Mouse (Mus musculus) cerebellum, postnatal 14 days (tissue): ENCODE data around the gene Ankrd13a.

Source experiments
- DNase-seq, 2 experiments: peaks; one replicate each; pipeline ENCODE4 v3.0.0; 2021; ENCODE audit warnings: mixed read lengths in 2 of 2

Gene Ankrd13a

DNA sequence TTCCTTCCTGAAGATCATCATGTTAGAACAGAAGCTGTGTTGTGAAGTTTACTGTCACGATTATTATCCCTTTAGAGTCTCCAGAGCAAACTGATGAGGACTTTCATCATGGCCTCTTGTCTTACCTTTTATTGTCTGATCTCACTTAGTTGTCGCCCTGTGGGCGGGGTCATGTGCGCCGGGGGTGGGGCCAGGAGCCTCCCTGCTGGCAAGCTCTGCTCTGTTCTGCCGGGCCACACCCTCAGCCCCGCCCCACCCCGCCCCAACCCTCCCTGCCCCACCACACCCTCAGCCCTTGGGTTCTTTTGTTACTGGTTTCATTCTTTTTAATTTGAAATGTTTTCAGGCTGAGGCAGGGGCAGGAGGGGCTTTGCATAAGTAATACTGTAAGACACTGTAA, 26.6 kb downstream of the Ankrd13a start:
- no peak for DNase-seq

DNA sequence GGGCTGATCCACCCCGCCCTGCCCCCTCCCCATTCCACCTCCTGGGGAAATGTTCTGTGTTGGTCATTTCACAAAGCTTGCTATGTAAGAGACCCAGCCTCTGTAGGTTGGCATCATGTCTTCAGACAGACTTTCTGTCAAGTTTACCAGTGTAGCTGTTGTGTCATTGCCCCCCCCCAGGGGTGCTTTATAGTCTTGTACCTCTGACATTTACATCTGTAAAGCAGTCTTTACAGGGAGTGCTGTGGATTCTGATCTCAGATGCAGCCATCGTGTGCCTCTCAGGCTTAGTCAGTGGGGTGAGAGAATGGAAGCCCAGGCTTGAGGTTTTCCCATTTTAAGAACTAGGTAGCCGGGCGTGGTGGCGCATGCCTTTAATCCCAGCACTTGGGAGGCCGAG, 27.4 kb downstream of the Ankrd13a start:
- DNase-seq = no peak

DNA sequence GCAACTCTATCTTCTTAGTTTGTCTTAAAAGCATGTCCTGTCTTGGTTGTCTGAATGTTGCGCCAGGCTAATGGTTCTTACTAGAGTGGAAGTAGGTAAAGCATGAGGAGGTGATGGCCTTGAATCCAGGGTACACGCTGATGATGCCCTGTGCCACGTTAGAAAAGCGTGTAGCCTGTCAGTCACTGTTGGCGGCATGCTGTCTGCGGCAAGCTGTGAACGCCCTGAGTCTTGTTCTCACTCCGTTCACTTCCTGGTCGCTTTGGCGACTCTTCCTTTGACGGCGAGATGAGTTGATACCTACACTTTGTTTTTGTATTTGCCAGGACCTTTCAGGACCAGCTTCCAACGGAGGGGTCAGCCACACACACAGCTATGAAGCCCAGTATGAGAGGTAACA, 28.8 kb downstream of the Ankrd13a start:
- no peak for DNase-seq

DNA sequence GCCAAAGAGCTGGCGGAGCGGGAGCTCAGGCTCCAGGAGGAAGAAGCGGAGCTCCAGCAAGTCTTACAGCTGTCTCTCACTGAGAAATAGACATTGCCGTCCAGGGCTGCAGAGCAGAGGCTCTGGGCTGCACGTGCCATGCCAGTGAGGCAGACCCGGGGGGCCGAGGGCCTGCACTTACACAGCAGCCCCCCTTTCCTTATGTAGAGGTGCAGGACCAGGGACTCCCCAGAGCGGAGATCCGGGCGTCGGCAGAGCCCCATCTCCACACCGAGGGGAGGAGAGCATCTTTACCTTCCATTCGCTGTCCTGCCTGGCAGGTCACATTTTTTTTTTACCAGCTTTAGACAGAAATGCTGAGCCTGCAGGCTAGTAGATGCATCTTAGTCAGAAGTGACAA, 29.9 kb downstream of the Ankrd13a start:
- DNase-seq = no peak

DNA sequence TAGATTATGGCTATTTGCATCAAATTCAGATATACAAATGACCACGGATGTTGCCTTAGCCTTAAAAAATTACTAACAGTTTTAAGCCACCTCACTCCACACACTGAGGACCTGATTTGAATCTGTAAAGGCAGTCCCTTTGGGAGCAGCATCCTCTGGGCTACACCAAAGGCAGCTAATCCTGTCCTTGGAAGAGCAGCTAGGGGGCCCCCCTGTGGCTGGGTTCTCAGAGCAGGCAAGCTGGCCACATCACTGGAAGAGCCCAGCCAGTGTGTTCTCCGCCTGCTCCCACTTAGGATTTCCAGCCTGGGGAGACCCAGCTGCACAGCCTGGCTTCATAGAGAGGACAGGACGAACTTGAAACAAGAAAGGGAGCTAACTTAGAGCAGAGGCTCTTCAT, 30.5 kb downstream of the Ankrd13a start:
- peak; percentile 64 to 69 for DNase-seq

DNA sequence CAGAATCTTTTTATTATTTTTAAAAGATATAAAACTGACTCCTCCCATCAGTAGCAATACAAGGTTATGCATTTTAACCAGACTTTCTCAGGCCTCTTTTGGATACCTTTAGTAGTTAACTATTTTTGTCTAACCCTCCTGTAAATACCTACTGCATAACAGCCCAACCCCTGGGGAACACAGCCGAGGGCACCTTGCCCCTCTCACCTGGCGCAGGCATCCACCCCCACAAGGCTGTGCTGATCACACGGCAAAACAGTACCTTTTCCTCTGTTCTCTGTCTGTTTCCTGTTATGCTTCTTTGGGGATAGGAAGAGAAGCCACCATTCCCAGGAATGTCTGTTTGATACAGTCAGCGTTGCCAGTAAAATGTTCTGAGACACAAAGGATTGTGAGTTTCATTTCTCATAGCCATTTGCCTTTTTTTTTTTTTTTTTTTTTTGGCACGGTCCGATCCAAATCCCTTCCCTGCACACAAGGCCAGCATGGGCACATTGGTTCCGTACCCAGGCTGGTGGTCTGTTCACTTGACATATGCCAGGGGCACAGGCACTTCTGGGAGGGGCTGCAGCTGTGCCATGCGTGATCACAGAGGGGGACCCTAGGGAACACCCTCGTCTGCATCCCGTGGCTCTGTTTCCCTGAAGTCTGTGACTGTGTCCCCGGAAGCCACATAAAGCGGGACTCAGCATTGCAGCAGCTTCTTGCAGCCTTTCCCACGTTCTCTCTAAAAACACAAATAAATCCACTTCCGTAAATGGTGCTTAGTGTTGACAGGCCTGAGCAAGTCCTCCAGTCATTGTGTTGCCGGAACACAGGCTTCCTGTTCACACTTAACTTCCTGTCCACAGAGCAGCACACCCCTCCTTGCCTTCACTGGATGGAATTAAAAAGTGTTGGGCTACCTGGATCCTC, 31.2 kb downstream of the Ankrd13a start:
- no peak for DNase-seq

DNA sequence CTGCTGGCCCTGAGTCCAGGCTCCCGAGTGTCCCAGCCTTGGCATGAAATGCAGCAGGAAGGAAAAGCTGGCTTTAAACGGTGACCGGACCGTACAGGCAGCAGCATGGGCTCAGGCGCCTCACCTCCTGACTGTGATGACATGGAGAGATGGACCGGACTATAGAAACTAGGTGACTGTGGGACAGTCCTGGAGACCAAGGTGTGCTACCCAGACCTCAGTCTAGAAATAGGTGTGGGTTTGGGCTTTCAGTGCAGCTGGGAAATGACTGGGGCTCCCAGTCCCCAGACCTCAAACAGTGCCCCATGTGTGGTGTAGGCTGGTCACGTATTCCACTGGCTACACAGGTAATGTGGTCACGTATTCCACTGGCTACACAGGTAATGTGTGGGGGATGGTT, 32.2 kb downstream of the Ankrd13a start:
- no peak for DNase-seq

DNA sequence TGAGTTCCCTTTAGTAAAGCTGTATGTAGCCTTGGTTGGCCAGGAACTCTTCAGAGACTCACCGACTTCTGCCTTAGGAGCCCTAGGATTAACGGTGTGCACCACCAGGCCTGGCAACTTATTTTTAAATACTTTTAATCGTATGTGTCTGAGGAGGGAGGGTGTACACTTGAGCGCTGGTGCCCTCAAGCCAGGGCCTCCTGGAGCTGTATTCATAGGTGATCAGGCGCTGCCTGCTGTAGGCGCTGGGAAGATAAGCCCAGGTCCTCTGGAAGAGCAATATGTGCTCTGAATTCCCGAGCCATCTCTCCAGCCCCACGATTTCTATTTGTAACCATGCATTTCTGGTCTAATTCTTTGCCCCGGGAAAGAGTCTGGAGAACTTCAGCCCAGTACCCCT, 32.6 kb downstream of the Ankrd13a start:
- no peak for DNase-seq

DNA sequence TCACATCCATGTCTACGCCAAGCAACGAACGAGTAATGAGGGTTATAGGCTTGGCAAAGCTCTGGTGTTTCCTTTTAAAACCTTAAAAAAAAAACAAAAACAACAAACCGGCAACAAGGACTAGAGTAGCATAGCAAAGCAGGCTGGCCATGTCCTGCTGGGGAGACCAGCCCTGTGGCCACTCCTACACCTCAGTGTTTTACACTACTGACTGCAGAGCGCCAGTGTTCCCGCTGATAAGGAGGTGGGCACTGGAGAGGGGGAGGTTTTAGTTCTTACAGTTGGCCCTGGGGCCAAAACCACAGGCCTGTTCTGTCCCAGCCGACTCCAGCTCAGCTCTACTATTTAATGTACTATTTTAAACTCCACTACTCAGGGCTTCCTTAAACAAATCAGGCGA, 33.0 kb downstream of the Ankrd13a start:
- DNase-seq = no peak

DNA sequence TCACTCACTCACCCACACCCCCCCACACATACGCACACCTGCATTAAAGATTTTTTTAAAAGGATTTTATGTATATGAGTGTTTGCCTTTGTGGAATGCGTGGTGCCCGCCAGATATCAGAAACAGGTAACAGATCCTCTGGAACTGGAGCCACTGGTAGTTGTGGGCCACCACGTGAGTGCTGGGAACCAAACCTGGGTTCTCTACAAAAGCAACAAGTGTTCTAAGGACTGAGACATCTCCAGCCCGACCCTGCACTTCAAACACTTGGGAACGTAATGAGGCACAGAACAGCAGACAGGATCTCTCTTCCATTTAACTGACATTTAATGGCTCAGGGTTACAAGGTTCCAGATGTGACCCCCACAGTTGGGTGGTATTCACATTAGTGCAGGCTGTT, 33.4 kb downstream of the Ankrd13a start:
- no peak for DNase-seq

DNA sequence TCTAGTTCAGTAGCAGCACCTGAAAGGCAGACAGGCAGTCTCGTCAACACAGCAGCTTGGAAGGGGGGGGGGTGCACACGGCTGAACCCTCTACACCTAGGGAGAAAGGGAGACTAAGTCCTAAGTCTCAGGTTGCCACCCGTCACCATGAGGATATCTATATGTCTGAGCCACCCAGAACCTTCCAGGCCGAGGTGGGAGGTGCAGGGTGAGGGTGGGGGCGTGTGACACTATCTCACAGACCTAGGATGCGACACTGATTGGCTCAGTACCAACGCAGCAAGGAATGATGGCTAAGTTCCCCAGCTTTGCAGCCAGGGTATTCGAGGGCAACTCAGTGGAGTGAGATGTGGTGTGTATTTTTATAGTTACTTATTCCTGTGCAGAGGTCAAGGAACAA, 33.9 kb downstream of the Ankrd13a start:
- DNase-seq = no peak

DNA sequence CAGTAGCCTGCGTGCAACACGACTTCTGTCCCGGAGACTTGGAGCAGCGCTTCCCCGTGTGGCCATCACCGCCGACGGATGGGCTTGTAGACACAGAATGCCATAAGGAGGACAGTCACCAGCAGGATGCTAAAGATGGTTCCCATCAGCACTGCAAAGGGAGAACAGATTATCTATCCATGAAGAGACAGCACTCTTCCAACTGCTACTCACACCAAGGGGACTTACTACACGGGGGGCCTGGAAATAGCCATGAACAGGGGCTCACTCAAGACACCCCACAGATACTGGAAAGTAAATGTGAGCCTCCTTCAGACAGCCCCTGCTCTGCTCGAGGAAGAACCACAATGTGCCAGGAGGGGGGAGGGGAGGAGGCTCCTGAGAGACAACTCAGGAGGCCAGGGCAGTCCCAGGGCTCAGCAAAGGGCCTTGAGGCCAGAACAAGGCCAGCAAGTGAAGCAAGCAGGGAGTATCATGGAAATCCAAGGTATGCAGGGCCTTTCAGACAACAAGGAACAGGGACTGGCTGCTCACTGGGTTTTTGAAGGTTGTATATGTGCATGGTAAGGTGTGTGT, 34.8 kb downstream of the Ankrd13a start:
- peak in 1 of 2 experiments; percentile 55 for DNase-seq

DNA sequence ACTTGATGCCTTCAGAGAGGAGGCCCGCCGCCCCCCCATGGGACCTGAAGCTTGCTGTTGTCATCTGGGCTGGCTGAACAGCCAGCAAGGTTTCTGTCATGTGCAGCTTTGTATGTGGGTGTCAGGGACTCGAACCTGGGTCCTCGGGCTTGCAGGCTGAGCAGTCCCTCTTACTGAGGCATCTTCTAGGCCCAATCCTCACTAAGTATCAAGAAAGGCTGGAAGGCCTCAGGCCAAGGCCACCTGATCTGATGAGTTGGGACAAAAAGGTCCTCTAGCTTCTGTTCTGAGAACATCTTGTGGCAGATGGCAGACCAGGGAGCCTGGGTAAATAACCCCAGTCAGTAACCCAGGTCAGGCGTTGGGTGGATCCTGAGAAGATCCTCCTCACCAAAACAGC, 35.3 kb downstream of the Ankrd13a start:
- no peak for DNase-seq

DNA sequence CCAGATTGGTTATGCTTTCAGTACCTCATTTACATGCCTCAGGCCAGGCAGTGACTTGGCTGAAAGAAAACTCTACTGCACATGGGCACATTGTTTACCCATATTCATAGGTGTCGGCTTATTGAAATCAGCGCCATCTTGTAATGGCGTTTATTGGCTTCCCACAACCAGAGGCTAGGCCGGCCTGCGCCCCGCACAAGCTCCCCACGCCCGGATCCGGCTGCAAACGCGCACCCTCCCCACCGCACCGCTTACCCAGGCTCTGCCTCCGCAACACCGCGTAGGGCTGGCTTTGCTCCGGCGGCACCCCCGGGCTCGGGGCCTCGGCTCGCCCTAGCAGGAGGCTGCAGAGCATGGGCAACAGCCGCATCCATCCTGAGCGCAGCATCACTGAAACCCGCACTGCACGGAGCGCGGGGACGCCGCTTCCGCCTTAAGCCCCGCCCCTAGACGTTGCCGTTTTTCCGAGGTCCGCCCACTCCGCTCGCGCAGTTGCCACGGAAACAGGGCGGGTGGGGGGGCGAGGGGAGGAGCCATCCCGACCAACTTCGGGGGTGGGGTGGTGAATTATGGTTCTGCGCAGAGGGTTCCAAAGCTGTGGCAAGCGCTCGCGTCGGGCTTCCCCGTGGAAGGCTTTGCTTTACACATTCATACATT, 39.2 kb downstream of the Ankrd13a start:
- DNase-seq = peak; percentile 95

DNA sequence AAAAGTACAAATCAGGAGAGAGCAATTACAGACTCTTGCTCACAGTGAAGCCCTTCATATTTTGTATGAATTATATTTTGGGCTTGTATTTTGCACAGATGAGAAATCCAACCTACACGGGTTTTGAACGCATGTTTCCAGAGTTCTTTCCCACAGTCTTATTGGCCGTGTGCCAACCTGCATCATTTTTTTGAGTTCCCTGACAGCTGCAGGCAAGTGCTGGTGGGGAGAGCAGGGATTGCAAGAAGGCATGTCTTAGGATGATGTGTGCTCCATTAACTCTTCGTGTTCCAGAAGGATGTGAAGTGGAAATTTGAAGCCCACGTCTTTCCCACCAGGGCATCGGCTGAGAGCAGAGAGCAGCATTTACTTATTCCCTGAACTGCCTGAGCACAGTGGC, 42.1 kb downstream of the Ankrd13a start:
- DNase-seq = no peak

DNA sequence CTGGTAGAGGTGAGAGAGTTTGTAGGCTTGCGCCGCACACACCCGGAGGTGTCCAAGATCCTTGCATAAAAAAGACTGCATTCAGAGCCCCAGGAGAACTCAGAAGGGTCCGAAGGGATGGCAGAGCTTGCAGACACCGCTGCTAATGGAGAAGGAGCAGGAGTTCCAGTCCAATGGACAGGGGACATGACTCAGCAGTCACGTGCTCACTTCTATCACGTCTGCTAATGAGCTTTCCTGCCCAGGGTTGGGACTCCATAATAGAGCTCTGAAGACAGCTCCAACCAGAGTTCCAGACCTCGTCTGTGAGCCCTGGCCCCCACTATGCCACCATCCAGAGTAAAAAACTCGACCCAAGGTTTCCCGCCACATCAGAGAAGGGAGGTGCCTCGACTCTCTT, 43.6 kb downstream of the Ankrd13a start:
- no peak for DNase-seq

DNA sequence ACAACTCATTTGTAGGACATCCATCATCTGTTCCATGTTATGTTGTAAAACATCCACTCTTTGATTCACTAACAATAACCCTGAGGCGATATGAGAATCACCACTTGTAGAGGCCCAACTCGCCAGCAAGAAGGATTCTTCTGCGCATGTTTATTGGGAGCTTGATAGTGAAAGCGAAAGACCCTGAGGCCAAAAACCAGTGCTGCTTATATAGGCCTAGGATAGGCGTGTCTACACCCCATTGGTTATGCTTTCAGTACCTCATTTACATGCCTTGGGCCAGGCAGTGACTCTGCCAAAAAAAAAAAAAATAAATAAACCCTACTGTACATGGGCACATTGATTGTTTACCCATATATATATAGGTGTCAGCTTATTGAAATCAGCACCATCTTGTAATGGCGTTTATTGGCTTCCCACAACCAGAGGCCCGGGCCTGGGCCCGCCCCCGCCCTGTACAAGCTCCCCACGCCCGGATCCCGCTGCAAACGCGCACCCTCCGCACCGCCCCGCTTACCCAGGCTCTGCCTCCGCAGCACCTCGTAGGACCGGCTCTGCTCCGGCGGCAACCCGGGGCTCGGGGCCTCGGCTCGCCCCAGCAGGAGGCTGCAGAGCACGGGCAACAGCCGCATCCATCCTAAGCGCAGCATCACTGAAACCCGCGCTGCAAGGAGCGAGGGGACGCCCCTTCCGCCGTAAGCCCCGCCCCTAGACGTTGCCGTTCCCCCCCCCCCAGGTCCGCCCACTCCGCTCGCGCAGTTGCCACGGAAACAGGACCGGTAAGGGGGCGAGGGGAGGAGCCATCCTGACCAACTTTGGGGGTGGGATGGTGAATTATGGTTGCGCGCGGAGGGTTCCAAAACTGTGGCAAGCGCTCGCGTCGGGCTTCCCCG, 48.6 kb downstream of the Ankrd13a start, which contains the start of gene 1500011B03Rik:
1500011B03Rik (minus strand) TSS at position 673 of the 893 bp plus-strand sequence.
- peak; percentile 85 to 91 for DNase-seq

DNA sequence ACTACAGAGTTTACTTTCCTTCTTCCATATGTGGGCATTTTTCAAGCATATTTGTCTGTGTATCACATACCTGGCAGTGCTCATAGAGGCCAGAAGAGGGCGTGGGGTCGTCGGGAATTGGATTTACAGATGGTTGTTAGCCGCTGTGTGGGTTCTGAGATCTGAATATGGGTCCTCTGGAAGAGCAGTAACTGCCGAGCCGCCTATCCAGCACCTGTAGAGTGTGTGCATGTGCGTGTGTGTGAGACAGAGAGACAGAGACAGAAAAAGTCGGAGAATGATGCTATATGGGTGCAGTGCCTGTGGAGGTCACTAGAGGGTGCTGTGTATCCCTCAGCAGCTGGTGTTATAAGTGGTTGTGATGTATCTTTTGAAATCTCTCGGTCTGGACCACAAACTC, 49.7 kb downstream of the Ankrd13a start:
- peak; percentile 65 to 67 for DNase-seq

DNA sequence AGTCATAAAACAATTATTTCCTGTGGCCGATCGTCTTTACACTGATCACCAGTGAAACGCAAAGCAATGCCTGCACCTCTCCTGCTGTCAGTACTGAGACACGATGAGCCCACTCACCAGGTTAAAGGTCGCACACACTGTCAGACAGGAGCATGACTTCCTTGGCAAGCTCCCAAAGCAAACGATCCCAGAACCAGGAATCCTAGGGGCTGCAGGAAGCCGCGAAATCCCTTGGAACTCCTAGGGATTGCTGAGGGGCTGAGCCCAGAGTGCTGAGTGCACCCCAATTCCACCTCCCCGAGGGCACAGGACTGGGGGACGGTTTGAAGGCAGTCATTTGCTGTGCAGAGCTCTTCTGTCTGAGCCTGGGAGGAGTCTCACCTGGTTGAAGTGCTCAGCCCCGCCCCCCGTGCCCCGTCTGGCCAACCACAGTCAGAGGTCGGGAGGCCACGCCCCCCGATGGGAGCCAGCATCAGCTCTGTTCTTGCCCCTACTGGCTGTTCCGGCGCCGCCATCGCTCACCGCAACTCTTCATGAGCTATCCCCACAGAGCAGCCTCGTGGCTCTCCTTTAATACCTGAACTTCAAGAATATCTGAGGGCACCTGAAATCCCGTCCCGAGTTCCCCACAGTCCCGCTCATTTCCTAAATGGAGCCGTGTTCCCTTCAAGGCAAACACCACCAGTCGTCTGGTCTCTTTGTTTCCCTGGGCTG, 51.7 kb downstream of the Ankrd13a start:
- peak; percentile 84 to 90 for DNase-seq

DNA sequence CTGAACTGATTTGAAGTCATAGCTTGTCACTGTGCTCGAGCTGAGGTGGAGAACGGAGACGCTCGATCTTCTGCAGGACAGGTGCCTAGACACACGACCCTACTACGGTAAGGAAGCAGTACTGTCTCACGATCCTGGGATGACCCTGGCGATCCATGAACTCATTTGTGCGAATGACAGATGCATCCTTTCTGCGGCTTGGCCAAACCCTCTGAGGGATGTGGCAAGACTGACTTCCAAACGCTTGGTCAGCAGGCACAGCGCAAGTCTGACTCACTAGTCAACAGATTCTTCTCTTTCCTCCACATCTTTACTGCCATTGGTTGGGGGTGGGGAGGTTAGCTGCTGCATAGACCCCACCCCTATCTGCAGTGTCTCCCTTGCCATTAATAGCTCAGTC, 53.0 kb downstream of the Ankrd13a start:
- DNase-seq = no peak

DNA sequence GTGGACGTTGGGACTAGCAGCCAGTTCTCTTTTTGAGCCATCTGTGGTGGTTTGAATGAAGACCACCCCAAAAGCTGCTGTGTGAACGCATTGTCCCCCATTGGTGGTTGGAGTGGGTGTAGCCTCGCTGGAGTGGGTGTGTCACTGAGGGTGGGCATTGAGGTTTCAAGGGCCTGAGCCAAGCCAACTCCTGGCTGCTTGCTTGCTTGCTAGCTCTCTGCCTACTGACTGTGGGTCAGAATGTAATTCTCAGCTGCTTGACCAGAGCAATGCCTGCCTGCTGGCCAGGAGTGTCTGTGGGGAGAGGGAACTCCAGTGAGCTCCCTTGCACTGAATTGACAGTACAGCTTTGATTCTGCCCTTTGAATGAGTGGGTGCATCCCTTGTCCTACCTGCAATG, 55.3 kb downstream of the Ankrd13a start:
- DNase-seq = no peak

DNA sequence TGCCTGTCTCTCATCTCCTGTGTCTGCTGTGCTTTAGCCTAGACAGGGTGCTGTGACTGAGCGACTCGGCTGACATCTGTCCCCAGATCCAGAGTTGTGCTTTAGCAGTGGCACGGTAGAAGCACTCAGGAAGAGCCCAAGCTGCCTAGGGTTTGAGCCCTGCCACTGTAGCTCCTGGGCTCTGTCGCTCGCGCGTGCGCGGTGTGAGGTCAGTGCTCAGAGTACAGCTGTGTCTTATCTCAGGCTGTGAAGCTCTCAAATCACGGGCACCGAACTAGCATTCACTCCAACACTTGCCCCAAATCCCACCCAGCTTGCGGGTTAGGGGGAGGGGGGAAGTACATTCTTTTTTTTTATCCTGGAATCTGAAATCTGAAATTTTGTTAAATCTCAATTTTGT, 62.4 kb downstream of the Ankrd13a start:
- DNase-seq = no peak
